Mouse (Mus musculus) neural tube, embryonic 13.5 days (tissue): ENCODE data around the gene Rpl38. TPM values are rescaled to one million over a fixed set of nuclear protein-coding genes. Genes with fewer than 3 reads are reported as not detected.

Source experiments
- ATAC-seq: fragments of 200-750 bp; cut with Nextera tagmentation; 2 replicates; pipeline ENCODE4 v1.8.0; 2017; ENCODE audit warnings: low read depth, mild to moderate bottlenecking, moderate TSS enrichment, moderate library complexity
- H3K27ac ChIP-seq: fragments of 300-500 bp; sonication (generic); replicated peaks from 2 replicates; pipeline ENCODE4 v1.5.1; 2015; ENCODE audit warnings: moderate library complexity, mild to moderate bottlenecking, inconsistent platforms
- H3K27me3 ChIP-seq: fragments of 300-500 bp; sonication (generic); 2 replicates; pipeline ENCODE4 v1.6.1; 2015; ENCODE audit warnings: mild to moderate bottlenecking, inconsistent platforms
- H3K36me3 ChIP-seq: fragments of 300-500 bp; sonication (generic); 2 replicates; pipeline ENCODE4 v1.6.1; 2015; ENCODE audit warnings: mild to moderate bottlenecking, inconsistent platforms
- H3K4me1 ChIP-seq: fragments of 300-500 bp; sonication (generic); replicated peaks from 2 replicates; pipeline ENCODE4 v1.6.1; 2015; ENCODE audit warnings: inconsistent platforms
- H3K4me2 ChIP-seq: fragments of 300-500 bp; sonication (generic); 2 replicates; pipeline ENCODE4 v1.6.1; 2015; ENCODE audit warnings: inconsistent platforms, mild to moderate bottlenecking, moderate library complexity
- H3K4me3 ChIP-seq: fragments of 300-500 bp; sonication (generic); 2 replicates; pipeline ENCODE4 v1.5.1; 2015; ENCODE audit warnings: mild to moderate bottlenecking, inconsistent platforms
- H3K9ac ChIP-seq: fragments of 300-500 bp; sonication (generic); 2 replicates; pipeline ENCODE4 v1.6.1; 2015; ENCODE audit warnings: moderate library complexity, mild to moderate bottlenecking, inconsistent platforms
- H3K9me3 ChIP-seq: fragments of 300-500 bp; sonication (generic); 2 replicates; pipeline ENCODE4 v1.6.1; 2016; ENCODE audit warnings: inconsistent platforms
- WGBS: fragments of 180-500 bp; shearing (Covaris S2); methylation state at CpG from one replicate; pipeline ENCODE4 v1.1.7; 2015; 5-methylcytosine and 5-hydroxymethylcytosine counted together
- polyA plus RNA-seq: library from polyadenylated mRNA; unstranded; fragments of >200 nt; fragmentation: Nextera tagmentation; extraction: Ambion mirVana; gene quantifications from 2 replicates; pipeline ENCODE4 v1.2.1, GENCODE M21; 2015

Gene Rpl38
- polyA plus RNA-seq, 1 experiment from 2014 or later, result 850 TPM

GRCm38 (mm10) chr11:114698496-114698895 lies 30.2 kb downstream of the Rpl38 start:
- Histone ChIP-seq H3K9me3 (no peaks in the 10 kb centered on the region), H3K4me3 (no peak overlapping the region), H3K4me1 (peaks cover 20% of the 10 kb centered on the region), H3K4me2 (no peak overlapping the region), H3K9ac (no peak overlapping the region), H3K27me3 (no peaks in the 10 kb centered on the region), H3K27ac (no peak overlapping the region), H3K36me3 (peaks cover 26% of the 10 kb centered on the region)
- WGBS, result 92% methylated on average over 7 of the region's 7 CpGs
- ATAC-seq, result no peak

DNA sequence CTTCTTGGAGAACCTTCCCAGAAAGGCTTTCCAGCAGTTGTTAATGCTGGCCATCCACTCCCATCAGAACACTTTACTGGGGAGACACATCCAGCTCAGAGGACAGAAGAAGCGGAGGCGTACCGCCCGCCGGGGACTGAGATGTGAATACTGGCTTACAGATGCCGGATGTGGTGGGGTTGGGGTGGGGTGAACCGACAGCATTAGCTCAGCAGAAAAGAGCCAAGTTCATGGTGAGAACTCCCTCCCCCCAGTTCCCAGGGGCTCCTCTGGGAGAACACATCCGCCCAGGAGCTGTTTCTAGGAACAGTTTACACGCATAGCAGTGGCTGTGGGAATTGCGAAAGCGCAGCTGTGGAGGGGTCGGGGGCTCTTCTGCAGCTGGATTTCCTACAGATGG lies 31.2 kb downstream of the Rpl38 start:
- no peaks in the 10 kb centered on the region for H3K27me3 ChIP-seq
- no peak for ATAC-seq
- H3K9ac ChIP-seq, result no peak overlapping the region
- H3K4me3 ChIP-seq, result no peak overlapping the region
- no peak overlapping the region for H3K4me2 ChIP-seq
- no peak overlapping the region for H3K27ac ChIP-seq
- no peaks in the 10 kb centered on the region for H3K9me3 ChIP-seq
- H3K4me1 ChIP-seq, result peaks cover 30% of the 10 kb centered on the region
- WGBS, result 80% methylated on average over 12 of the region's 12 CpGs
- peaks cover 26% of the 10 kb centered on the region for H3K36me3 ChIP-seq

DNA sequence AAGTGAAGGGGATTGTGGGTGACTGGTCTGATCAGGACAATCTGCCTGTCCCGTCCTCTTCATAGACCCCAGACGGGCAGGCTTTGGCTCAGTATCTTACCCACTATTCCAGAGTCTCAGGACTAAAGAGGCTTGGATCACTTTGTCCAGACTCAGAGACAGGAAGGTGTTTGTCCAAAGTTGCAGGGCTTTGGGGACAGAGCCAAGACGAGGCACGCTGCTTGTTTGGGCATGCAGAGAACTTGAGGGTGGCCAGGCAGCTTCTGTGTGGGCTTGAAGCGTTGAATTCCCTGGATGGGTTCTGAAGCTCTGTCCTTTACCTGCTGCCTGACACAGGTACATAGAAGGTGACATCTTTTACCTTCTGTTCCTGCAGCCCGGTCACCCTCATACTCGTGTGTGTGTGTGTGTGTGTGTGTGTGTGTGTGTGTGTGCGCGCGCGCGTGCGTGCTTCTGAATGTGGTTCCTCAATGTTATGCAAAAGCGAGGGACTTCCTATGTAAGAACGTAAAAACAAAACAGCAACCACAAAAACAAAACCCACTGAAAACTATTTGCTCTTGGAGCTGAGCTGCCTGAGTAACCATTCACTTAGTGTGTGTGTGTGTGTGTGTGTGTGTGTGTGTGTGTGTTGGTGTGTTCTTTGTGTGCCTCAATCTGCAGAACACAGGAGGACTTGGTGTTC lies 34.1 kb downstream of the Rpl38 start:
- Histone ChIP-seq H3K4me2 (no peak overlapping the region), H3K27me3 (no peaks in the 10 kb centered on the region), H3K9me3 (no peaks in the 10 kb centered on the region), H3K9ac (no peak overlapping the region), H3K4me1 (peaks cover 40% of the 10 kb centered on the region), H3K4me3 (no peak overlapping the region), H3K36me3 (peaks cover 10% of the 10 kb centered on the region; the same call in 1 of the 2 replicates), H3K27ac (peak overlapping the region; percentile 83)
- no peak for ATAC-seq
- WGBS, result 89% methylated on average over 15 of the region's 15 CpGs

GRCm38 (mm10) chr11:114702996-114703361 lies 34.7 kb downstream of the Rpl38 start:
- ATAC-seq, result no peak
- Histone ChIP-seq H3K36me3 (peaks cover 15% of the 10 kb centered on the region), H3K4me2 (no peak overlapping the region)

GRCm38 (mm10) chr11:114704071-114704913 lies 36.0 kb downstream of the Rpl38 start:
- Histone ChIP-seq H3K27ac (peak overlapping the region; percentile 83), H3K9me3 (no peaks in the 10 kb centered on the region), H3K36me3 (peaks cover 19% of the 10 kb centered on the region), H3K9ac (peak overlapping the region; percentile 35), H3K27me3 (no peaks in the 10 kb centered on the region), H3K4me1 (peaks cover 40% of the 10 kb centered on the region), H3K4me3 (no peak overlapping the region), H3K4me2 (peak overlapping the region; percentile 10; the same call in 1 of the 2 replicates)
- 33% methylated on average over 22 of the region's 22 CpGs for WGBS
- ATAC-seq, result peak; percentile 93

More at GRCm38 (mm10) chr11:114702996-114703361, 34.7 kb downstream of the Rpl38 start:
- no peaks in the 10 kb centered on the region for H3K9me3 ChIP-seq
- peak overlapping the region; percentile 83 for H3K27ac ChIP-seq
- H3K27me3 ChIP-seq, result no peaks in the 10 kb centered on the region
- WGBS, result 81% methylated on average over 6 of the region's 6 CpGs
- H3K4me1 ChIP-seq, result peaks cover 40% of the 10 kb centered on the region
- H3K4me3 ChIP-seq, result no peak overlapping the region
- H3K9ac ChIP-seq, result no peak overlapping the region

DNA sequence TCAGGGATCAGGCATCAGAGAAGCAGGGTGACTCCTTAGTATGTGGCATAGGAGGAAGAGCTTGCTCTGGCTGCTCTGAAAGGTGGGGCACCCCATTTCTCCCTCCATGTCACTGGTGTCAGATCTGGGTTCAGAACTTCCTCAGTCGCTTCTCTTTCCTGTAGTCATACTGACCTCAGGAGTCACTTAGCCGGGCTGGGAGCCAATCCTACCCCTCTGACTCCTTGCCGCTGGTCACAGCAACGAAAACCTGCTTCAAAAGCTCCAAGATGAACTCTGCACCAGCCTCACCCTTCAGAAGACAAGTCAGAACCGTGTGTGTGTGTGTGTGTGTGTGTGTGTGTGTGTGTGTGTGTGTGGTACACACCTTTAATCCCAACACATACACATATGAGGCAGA lies 38.0 kb downstream of the Rpl38 start:
- WGBS, result 92% methylated on average over 5 of the region's 5 CpGs
- H3K27ac ChIP-seq, result no peak overlapping the region
- H3K9ac ChIP-seq, result no peak overlapping the region
- no peak for ATAC-seq
- H3K9me3 ChIP-seq, result no peaks in the 10 kb centered on the region
- H3K27me3 ChIP-seq, result no peaks in the 10 kb centered on the region
- peaks cover 40% of the 10 kb centered on the region for H3K4me1 ChIP-seq
- H3K36me3 ChIP-seq, result peaks cover 28% of the 10 kb centered on the region
- no peak overlapping the region for H3K4me3 ChIP-seq
- H3K4me2 ChIP-seq, result no peak overlapping the region

- Histone ChIP-seq H3K27ac (no peak overlapping the region), H3K27me3 (no peaks in the 10 kb centered on the region), H3K36me3 (peaks cover 32% of the 10 kb centered on the region), H3K9me3 (no peaks in the 10 kb centered on the region), H3K4me1 (peaks cover 4% of the 10 kb centered on the region; the same call in 1 of the 2 replicates), H3K4me2 (no peak overlapping the region), H3K9ac (no peak overlapping the region), H3K4me3 (no peak overlapping the region)
- WGBS, result 74% methylated on average over 3 of the region's 3 CpGs
- no peak for ATAC-seq
These were observed 43.1 kb downstream of the Rpl38 start for GRCm38 (mm10) chr11:114711393-114711792.

DNA sequence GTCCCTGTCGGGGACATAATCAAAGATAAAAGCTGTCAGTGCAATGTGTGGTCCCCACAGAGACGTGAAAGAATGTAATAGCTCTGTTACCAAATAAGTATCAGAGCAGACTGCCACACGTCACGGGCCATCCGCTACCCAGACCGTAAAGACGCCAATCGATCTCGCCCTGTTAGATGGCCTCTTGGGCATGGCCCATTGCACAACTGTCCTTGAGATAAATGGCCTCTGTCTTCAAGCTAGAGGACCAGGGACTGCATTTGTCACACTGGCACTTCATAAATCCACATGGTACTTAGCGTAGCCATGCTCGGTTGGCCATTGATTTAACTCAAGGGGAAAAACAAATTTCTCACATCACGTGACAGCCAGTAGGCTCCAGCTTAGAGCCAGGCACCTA lies 43.5 kb downstream of the Rpl38 start:
- H3K9ac ChIP-seq, result no peak overlapping the region
- peak; percentile 48 for ATAC-seq

GRCm38 (mm10) chr11:114714526-114714925 lies 46.2 kb downstream of the Rpl38 start:
- Histone ChIP-seq H3K4me1 (peaks cover 4% of the 10 kb centered on the region; the same call in 1 of the 2 replicates), H3K4me3 (no peak overlapping the region), H3K27ac (no peak overlapping the region), H3K36me3 (peaks cover 17% of the 10 kb centered on the region; the same call in 1 of the 2 replicates), H3K9ac (no peak overlapping the region), H3K27me3 (no peaks in the 10 kb centered on the region), H3K9me3 (no peaks in the 10 kb centered on the region), H3K4me2 (no peak overlapping the region)
- 71% methylated on average over 6 of the region's 6 CpGs for WGBS
- ATAC-seq, result no peak

More for the DNA sequence above, 43.5 kb downstream of the Rpl38 start:
- Histone ChIP-seq H3K27me3 (no peaks in the 10 kb centered on the region), H3K9me3 (no peaks in the 10 kb centered on the region), H3K27ac (no peak overlapping the region), H3K4me2 (no peak overlapping the region), H3K4me1 (peaks cover 4% of the 10 kb centered on the region; the same call in 1 of the 2 replicates), H3K36me3 (peaks cover 32% of the 10 kb centered on the region), H3K4me3 (no peak overlapping the region)
- 35% methylated on average over 12 of the region's 12 CpGs for WGBS

DNA sequence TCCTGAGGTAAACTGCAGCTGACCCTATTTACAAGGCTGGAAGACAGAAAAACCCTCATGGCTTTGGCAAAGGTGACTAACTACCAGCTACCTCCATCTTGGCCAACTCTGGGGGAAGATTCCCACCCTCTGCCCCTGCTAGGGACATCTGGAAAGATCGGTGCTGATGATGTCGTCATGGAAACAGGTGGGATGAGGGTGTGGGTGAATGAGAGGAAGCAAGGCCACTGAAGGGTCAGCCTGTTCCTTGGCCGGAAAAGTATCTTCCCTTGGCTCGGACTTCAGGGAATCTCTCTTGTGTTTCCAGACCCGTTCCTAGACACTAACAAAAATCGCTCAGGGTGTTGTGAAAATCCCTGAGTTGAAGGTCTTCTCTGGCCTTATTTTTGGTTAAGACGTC lies 47.2 kb downstream of the Rpl38 start:
- H3K27me3 ChIP-seq, result no peaks in the 10 kb centered on the region
- peaks cover 4% of the 10 kb centered on the region; the same call in 1 of the 2 replicates for H3K4me1 ChIP-seq
- peaks cover 16% of the 10 kb centered on the region; the same call in 1 of the 2 replicates for H3K36me3 ChIP-seq
- H3K27ac ChIP-seq, result no peak overlapping the region
- ATAC-seq, result no peak
- no peak overlapping the region for H3K4me3 ChIP-seq
- H3K4me2 ChIP-seq, result no peak overlapping the region
- WGBS, result 71% methylated on average over 7 of the region's 7 CpGs
- no peaks in the 10 kb centered on the region for H3K9me3 ChIP-seq
- H3K9ac ChIP-seq, result no peak overlapping the region

GRCm38 (mm10) chr11:114720535-114720934 lies 52.2 kb downstream of the Rpl38 start:
- no peak overlapping the region for H3K4me3 ChIP-seq
- H3K27ac ChIP-seq, result no peak overlapping the region
- 0 out of 2 replicates have a peak, but pooled peaks cover 6% of the 10 kb centered on the region for H3K36me3 ChIP-seq
- peaks cover 11% of the 10 kb centered on the region for H3K4me1 ChIP-seq
- ATAC-seq, result no peak
- H3K4me2 ChIP-seq, result no peak overlapping the region
- no peaks in the 10 kb centered on the region for H3K9me3 ChIP-seq
- H3K27me3 ChIP-seq, result no peaks in the 10 kb centered on the region
- H3K9ac ChIP-seq, result no peak overlapping the region
- WGBS, result 93% methylated on average over 10 of the region's 10 CpGs
